Mouse (Mus musculus): Measurements from ENCODE around the gene Fis1. TPM values are rescaled to one million over a fixed set of nuclear protein-coding genes. Genes with fewer than 3 reads are reported as not detected.
A peak's percentile ranks its signal among the peaks of the same experiment; 100 is the strongest.

Fis1 gene
- polyA plus RNA-seq, 1 experiment from 2014 or later, result 314 TPM

- Histone ChIP-seq H3K27ac (ENCODE audit: low read depth) (no peak overlapping the region), H3K4me1 (ENCODE audit: insufficient read depth) (no peaks in the 10 kb centered on the region), H3K4me3 (ENCODE audit: low read depth, low read length) (no peak overlapping the region), H3K27me3 (ENCODE audit: insufficient read depth, low read length) (no peaks in the 10 kb centered on the region; the same call in 1 of the 2 replicates), H3K4me2 (no peak overlapping the region), H3K9ac (no peak overlapping the region), H3K9me3 (ENCODE audit: low read depth, low read length) (no peaks in the 10 kb centered on the region), H3K36me3 (ENCODE audit: insufficient read depth) (no peaks in the 10 kb centered on the region)
- TF ChIP-seq CTCF (IDR thresholded peaks at IDR 0.05; ENCODE audit: low read depth), result no peak
- WGBS, result 28% methylated on average over 8 of the region's 8 CpGs
- no peak for ATAC-seq (ENCODE audit: insufficient read depth)
- peak; percentile 73 for DNase-seq
These were observed 54.2 kb downstream of the Fis1 start for GRCm38 (mm10) chr5:137007276-137007675.

- TF ChIP-seq CTCF (IDR thresholded peaks at IDR 0.05; ENCODE audit: low read depth), result peak; percentile 70
- no peak overlapping the region for H3K9ac ChIP-seq
- ATAC-seq (ENCODE audit: insufficient read depth), result no peak
- no peaks in the 10 kb centered on the region for H3K9me3 ChIP-seq (ENCODE audit: low read depth, low read length)
- WGBS, result 17% methylated on average over 3 of the region's 3 CpGs
- no peaks in the 10 kb centered on the region for H3K4me1 ChIP-seq (ENCODE audit: insufficient read depth)
- no peaks in the 10 kb centered on the region for H3K36me3 ChIP-seq (ENCODE audit: insufficient read depth)
- H3K27ac ChIP-seq (ENCODE audit: low read depth), result no peak overlapping the region
- no peak overlapping the region for H3K4me3 ChIP-seq (ENCODE audit: low read depth, low read length)
- H3K4me2 ChIP-seq, result no peak overlapping the region
- peak; percentile 84 for DNase-seq
- H3K27me3 ChIP-seq (ENCODE audit: insufficient read depth, low read length), result no peaks in the 10 kb centered on the region; the same call in 1 of the 2 replicates
These were observed 56.9 kb downstream of the Fis1 start for GRCm38 (mm10) chr5:137009988-137010387.

GRCm38 (mm10) chr5:137012401-137012950, 59.4 kb downstream of the Fis1 start:
- no peak overlapping the region for H3K4me2 ChIP-seq
- DNase-seq, result no peak
- H3K27me3 ChIP-seq (ENCODE audit: insufficient read depth, low read length), result no peaks in the 10 kb centered on the region; the same call in 1 of the 2 replicates
- no peak overlapping the region for H3K27ac ChIP-seq (ENCODE audit: low read depth)
- no peak for TF ChIP-seq CTCF (IDR thresholded peaks at IDR 0.05; ENCODE audit: low read depth)
- ATAC-seq (ENCODE audit: insufficient read depth), result no peak
- no peak overlapping the region for H3K4me3 ChIP-seq (ENCODE audit: low read depth, low read length)
- no peaks in the 10 kb centered on the region for H3K36me3 ChIP-seq (ENCODE audit: insufficient read depth)
- H3K4me1 ChIP-seq (ENCODE audit: insufficient read depth), result no peaks in the 10 kb centered on the region
- H3K9me3 ChIP-seq (ENCODE audit: low read depth, low read length), result no peaks in the 10 kb centered on the region
- no peak overlapping the region for H3K9ac ChIP-seq
- WGBS, result 73% methylated on average over 15 of the region's 15 CpGs

MicroRNA genes within 50 kb of the gene (microRNA counts, 519-probe panel; counts per million panel counts)
- microRNA mmu-miR-702, result 30.5 counts per million

Small RNA genes lying within 50 kb of the gene (microRNA-seq; reads per million reads assigned to microRNA genes)
- gene Mir702 (ENCODE audit: borderline number of aligned reads), result 35.2 reads per million, percentile 38 among the genes with 10 or more reads in this experiment

Other genes with a start within 250 kb of the Fis1 start
- gene Col26a1, start 70.1 kb upstream of the Fis1 start, polyA plus RNA-seq (2014; fragmentation: Nextera tagmentation; extraction: Ambion mirVana), result 9.0 and 11.7 TPM in 2 replicates
- 72.2 and 78.1 TPM in 2 replicates for gene Ift22, start 45.1 kb upstream of the Fis1 start, polyA plus RNA-seq (2014; fragmentation: Nextera tagmentation; extraction: Ambion mirVana)
- 5.3 and 5.7 TPM in 2 replicates for gene Cldn15, start 13.3 kb downstream of the Fis1 start, polyA plus RNA-seq (2014; fragmentation: Nextera tagmentation; extraction: Ambion mirVana)
- gene Plod3, start 33.7 kb downstream of the Fis1 start, polyA plus RNA-seq (2014; fragmentation: Nextera tagmentation; extraction: Ambion mirVana), result 43.5 and 43.7 TPM in 2 replicates
- 88.9 and 97.4 TPM in 2 replicates for gene Znhit1, start 34.7 kb downstream of the Fis1 start, polyA plus RNA-seq (2014; fragmentation: Nextera tagmentation; extraction: Ambion mirVana)
- gene Vgf, start 73.1 kb downstream of the Fis1 start, polyA plus RNA-seq (2014; fragmentation: Nextera tagmentation; extraction: Ambion mirVana), result 0.12 and 0.13 TPM in 2 replicates
- gene Ap1s1, start 92.9 kb downstream of the Fis1 start, polyA plus RNA-seq (2014; fragmentation: Nextera tagmentation; extraction: Ambion mirVana), result 179 and 191 TPM in 2 replicates
- gene Serpine1, start 119.0 kb downstream of the Fis1 start, polyA plus RNA-seq (2014; fragmentation: Nextera tagmentation; extraction: Ambion mirVana), result 0.47 and 0.86 TPM in 2 replicates
- 11.5 and 11.8 TPM in 2 replicates for gene Trim56, start 162.9 kb downstream of the Fis1 start, polyA plus RNA-seq (2014; fragmentation: Nextera tagmentation; extraction: Ambion mirVana)
- gene Muc3, start 196.0 kb downstream of the Fis1 start, polyA plus RNA-seq (2014; fragmentation: Nextera tagmentation; extraction: Ambion mirVana), result not detected in 2 replicates